8 mouse cellular contexts compared by ENCODE assay signal in genomic region chr11:116027756-116028155, GRCm38 (mm10). TPM values are rescaled to one million over a fixed set of nuclear protein-coding genes. Genes with fewer than 3 reads are reported as not detected.
DNase-seq lines count a peak whose midpoint lies in the region; ATAC-seq and TF ChIP-seq lines count a peak whose summit lies in the region.

H3f3b (minus strand) TSS chr11:116027962.

- no peak within 1 kb of the TSS for H3K9ac ChIP-seq in midbrain, embryonic 11.5 days (ENCODE audit: low read length)

- DNase-seq in lung, adult 2 months: no peak
- no peak for DNase-seq in lung, postnatal 14 days
- DNase-seq in heart, adult 18-20 months: no peak
- no peak for DNase-seq in large intestine, adult 2 months (ENCODE audit: low read depth, low spot score)
- DNase-seq in midbrain, embryonic 11.5 days (ENCODE audit: low spot score, missing footprints): peak; percentile 19
- DNase-seq in right cerebral cortex, adult 2 months (ENCODE audit: low spot score in 2 of 2): no peak
- DNase-seq in thymus, postnatal 10 days (ENCODE audit: low spot score in 2 of 2): no peak

- TF ChIP-seq CTCF in lung, adult 2 months (IDR thresholded peaks at IDR 0.05; ENCODE audit: insufficient read depth, low read length): no peak

- WGBS in lung, adult 2 months: 41% methylated on average over 4 of the region's 4 CpGs
- WGBS in large intestine, adult 2 months: 75% methylated on average over 4 of the region's 4 CpGs
- WGBS in midbrain, embryonic 11.5 days: 87% methylated on average over 4 of the region's 4 CpGs

- H3K27me3 ChIP-seq in midbrain, embryonic 11.5 days (ENCODE audit: control insufficient read depth, insufficient read depth, low read length): no peaks in the 10 kb centered on the region

- H3K4me1 ChIP-seq in lung, adult 2 months (ENCODE audit: control insufficient read depth, insufficient read depth, low read length): peaks cover 8% of the 10 kb centered on the region
- H3K4me1 ChIP-seq in brown adipose tissue, adult 24 weeks (ENCODE audit: control insufficient read depth, insufficient read depth, insufficient read length, low read length): peaks cover 3% of the 10 kb centered on the region; the same call in 1 of the 2 replicates
- peaks cover 8% of the 10 kb centered on the region for H3K4me1 ChIP-seq in midbrain, embryonic 11.5 days (ENCODE audit: control insufficient read depth, insufficient read depth, low read length)

- H3K4me2 ChIP-seq in midbrain, embryonic 11.5 days: no peak within 1 kb of the TSS

- TF ChIP-seq POLR2A in lung, adult 2 months (IDR thresholded peaks at IDR 0.05; ENCODE audit: borderline replicate concordance, extremely low read depth, low read depth, low read length): peak; percentile 63; the same call in 1 of the 2 replicates

- no peak for ATAC-seq in midbrain, embryonic 11.5 days (ENCODE audit: low FRiP score)

- no peaks in the 10 kb centered on the region for H3K36me3 ChIP-seq in midbrain, embryonic 11.5 days (ENCODE audit: control insufficient read depth, insufficient read depth, low read length)

- 0 out of 2 replicates have a peak within 1 kb of the TSS, but pooled peaks have one; percentile 61 for H3K27ac ChIP-seq in brown adipose tissue, adult 24 weeks (replicated peaks; ENCODE audit: low read depth, low read length)
- H3K27ac ChIP-seq in midbrain, embryonic 11.5 days (ENCODE audit: low read depth, low read length): no peak within 1 kb of the TSS

- H3K9me3 ChIP-seq in midbrain, embryonic 11.5 days (ENCODE audit: control insufficient read depth, low read length): no peaks in the 10 kb centered on the region

- H3K4me3 ChIP-seq in lung, adult 2 months (replicated peaks; ENCODE audit: extremely low read depth, low read depth, low read length): peak within 1 kb of the TSS; percentile 58
- no peak within 1 kb of the TSS for H3K4me3 ChIP-seq in brown adipose tissue, adult 24 weeks (ENCODE audit: insufficient read depth, low read depth, low read length)
- H3K4me3 ChIP-seq in midbrain, embryonic 11.5 days (ENCODE audit: low read depth, low read length): no peak within 1 kb of the TSS

RNA-seq across cellular contexts. Expression of gene H3f3b, which starts in this region (rescaled TPM):
- 223 and 243 TPM in 2 replicates for polyA plus RNA-seq in lung, adult 2 months (2012; rRNA removed)
- 85.7 and 112 TPM in 2 replicates for polyA plus RNA-seq in brown adipose tissue, adult 24 weeks (2012; ENCODE audit: insufficient read depth, insufficient read length, missing spikeins)
- total RNA-seq in heart, adult 18-20 months (2021): 100 to 1,000 TPM in 1 of 2 experiments, 10 to 100 TPM in 1; 98.0 to 107 TPM
- 265 and 273 TPM in 2 replicates for polyA plus RNA-seq in large intestine, adult 2 months (2012; rRNA removed)
- polyA plus RNA-seq in midbrain, embryonic 11.5 days (2014; fragmentation: Nextera tagmentation; extraction: Ambion mirVana): 1,982 and 2,171 TPM in 2 replicates
